Mouse (Mus musculus): ENCODE data around the gene Cox10. TPM values are rescaled to one million over a fixed set of nuclear protein-coding genes. Genes with fewer than 3 reads are reported as not detected.
A peak's percentile ranks its signal among the peaks of the same experiment; 100 is the strongest.

Gene Cox10
- polyA plus RNA-seq, 1 experiment from 2014 or later, result 22.6 TPM

DNA sequence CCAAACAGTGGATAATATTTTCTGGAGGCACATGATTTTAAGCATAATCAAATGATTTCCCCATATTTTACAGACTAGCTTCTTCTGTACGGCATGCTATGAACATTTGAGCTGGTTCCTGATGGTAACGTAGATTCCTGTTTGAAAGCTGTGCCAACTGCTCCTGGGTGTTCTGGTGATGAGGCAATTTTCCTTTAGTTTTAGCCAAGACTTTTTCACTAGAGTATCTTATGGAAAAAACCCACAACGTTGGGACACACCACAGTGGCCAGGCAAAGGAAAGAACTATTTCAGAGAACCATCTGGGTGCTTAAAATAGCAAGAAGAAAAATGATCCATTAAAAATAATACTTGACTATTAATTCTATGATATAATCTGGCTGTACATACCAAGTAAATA, 35.2 kb downstream of the Cox10 start:
- Histone ChIP-seq H3K9ac (replicated peaks) (no peak overlapping the region), H3K9me3 (no peaks in the 10 kb centered on the region), H3K36me3 (no peaks in the 10 kb centered on the region), H3K4me1 (no peaks in the 10 kb centered on the region), H3K27me3 (no peaks in the 10 kb centered on the region), H3K4me2 (replicated peaks) (no peak overlapping the region), H3K4me3 (no peak overlapping the region), H3K27ac (replicated peaks) (no peak overlapping the region)
- WGBS, result 79% methylated on average over 3 of the region's 3 CpGs
- ATAC-seq (replicated peaks), result no peak

DNA sequence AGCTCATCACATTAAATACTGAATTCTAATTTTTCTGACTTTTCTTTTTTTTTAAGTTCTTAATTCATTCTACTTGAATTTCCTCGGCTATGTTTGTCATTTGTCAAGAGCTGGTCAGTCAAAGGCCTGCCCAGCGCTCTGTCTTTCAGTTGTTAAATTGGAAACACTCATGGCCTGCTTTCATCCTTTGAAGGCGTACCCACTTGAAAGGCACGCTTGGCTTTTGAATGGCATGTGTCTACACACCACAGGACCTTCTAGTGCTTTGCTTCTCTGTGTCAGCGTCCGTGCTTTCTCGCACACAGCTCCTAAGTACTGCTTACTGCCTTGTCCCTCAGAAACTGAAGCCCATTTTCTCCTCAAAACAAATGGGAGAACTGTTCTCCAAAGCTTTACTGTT, 38.0 kb downstream of the Cox10 start:
- 34% methylated on average over 7 of the region's 7 CpGs for WGBS
- H3K4me1 ChIP-seq, result no peaks in the 10 kb centered on the region
- H3K9me3 ChIP-seq, result no peaks in the 10 kb centered on the region
- no peak overlapping the region for H3K4me3 ChIP-seq
- H3K36me3 ChIP-seq, result no peaks in the 10 kb centered on the region
- no peak overlapping the region for H3K27ac ChIP-seq (replicated peaks)
- no peak overlapping the region for H3K9ac ChIP-seq (replicated peaks)
- no peaks in the 10 kb centered on the region for H3K27me3 ChIP-seq
- H3K4me2 ChIP-seq (replicated peaks), result no peak overlapping the region
- no peak for ATAC-seq (replicated peaks)

DNA sequence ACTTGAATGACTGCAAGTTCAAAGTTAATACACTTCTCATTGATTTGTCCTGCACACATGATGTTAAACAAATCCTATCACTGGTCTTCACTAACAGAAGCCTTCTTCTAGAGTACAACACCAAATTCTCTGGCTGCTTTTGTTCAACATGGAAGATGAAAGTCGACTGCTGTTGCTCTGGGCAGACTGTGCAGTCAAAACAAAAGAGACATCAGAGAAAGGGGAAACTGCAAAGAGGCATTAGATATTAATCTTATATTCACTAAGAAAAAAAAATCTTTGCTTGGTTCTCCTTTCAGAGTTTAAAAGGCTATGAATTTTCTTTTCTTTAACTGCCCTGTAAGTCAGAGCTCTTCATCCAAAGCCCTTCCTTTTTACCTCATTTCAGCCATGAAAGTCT, 39.7 kb downstream of the Cox10 start:
- Histone ChIP-seq H3K4me3 (no peak overlapping the region), H3K9ac (replicated peaks) (no peak overlapping the region), H3K36me3 (no peaks in the 10 kb centered on the region), H3K27ac (replicated peaks) (no peak overlapping the region), H3K4me2 (replicated peaks) (no peak overlapping the region), H3K27me3 (no peaks in the 10 kb centered on the region), H3K4me1 (no peaks in the 10 kb centered on the region), H3K9me3 (no peaks in the 10 kb centered on the region)
- WGBS, result 37% methylated on average over 1 of the region's 1 CpGs
- no peak for ATAC-seq (replicated peaks)

DNA sequence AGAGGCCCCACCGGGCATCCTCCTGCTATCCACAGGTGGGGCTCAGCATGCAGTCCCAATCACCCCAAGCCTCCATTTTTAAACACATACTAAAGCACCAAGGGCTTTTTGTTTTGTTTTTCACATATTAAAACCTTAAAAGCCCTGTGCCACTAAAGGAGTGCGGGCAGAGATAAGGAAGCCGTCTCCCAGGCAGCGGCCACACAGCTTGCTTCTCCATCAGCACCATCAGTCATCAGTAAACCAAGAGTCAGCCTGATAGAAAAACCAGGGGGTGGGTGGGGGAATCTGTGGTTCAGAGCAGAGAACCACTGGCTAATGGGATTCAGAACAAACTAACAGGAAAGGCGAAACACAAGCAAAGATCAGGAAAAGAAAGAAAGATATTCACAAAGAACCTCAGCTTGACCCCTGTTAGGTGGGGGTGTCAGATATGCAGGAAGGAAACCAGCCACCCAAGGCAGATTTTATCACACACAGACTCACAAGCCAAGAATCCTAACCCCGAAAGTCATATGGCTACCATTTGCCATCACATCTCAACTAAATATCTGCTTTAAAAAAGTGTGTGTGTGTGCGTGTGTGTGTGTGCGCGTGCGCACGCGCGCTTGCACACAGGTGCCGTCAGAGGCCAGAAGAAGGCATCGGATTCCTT, 41.7 kb downstream of the Cox10 start:
- Histone ChIP-seq H3K4me2 (replicated peaks) (no peak overlapping the region), H3K4me3 (no peak overlapping the region), H3K9me3 (no peaks in the 10 kb centered on the region), H3K4me1 (no peaks in the 10 kb centered on the region), H3K36me3 (no peaks in the 10 kb centered on the region), H3K9ac (replicated peaks) (no peak overlapping the region), H3K27me3 (no peaks in the 10 kb centered on the region), H3K27ac (replicated peaks) (no peak overlapping the region)
- 74% methylated on average over 15 of the region's 15 CpGs for WGBS
- ATAC-seq (replicated peaks), result no peak

DNA sequence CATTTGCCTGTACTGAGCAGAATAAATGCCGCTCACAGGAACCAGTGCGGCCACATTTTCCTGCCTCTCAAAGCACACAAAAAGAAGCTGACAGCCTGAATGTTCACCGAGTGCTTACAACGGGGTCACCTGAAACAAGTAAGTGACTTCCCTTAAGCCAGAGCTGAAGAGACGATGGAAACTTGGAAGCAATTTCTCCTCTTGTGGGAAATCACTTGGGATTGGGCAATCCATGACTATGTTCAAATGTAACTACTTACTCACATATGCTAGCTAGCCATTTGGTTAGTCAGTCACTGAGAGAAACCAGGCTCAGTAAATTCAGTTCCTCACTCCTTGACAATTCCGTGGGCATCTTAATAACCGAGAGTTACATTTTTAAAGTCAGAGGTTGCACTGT, 43.0 kb downstream of the Cox10 start:
- Histone ChIP-seq H3K27me3 (no peaks in the 10 kb centered on the region), H3K9ac (replicated peaks) (no peak overlapping the region), H3K4me1 (no peaks in the 10 kb centered on the region), H3K4me3 (no peak overlapping the region), H3K27ac (replicated peaks) (no peak overlapping the region), H3K36me3 (no peaks in the 10 kb centered on the region), H3K9me3 (no peaks in the 10 kb centered on the region), H3K4me2 (replicated peaks) (no peak overlapping the region)
- WGBS, result 81% methylated on average over 7 of the region's 7 CpGs
- ATAC-seq (replicated peaks), result no peak

DNA sequence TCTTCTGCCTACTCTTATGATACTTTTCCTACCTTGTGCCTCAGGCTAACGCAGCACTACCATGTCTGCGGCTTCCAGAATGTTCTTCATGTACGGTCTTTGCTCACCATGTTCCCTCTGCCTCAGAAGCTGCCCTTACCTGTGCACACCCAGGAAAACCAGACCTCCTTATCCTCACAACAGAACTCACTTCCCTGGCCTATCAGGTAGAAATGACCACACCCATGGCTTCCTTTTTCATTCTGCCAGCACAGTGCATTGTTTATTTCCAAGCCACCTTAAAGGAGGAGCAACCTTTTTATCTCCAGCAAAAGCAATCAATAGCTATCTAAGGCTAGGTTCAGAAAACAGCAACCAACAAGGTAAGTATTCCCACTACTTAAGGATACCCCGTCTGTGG, 43.6 kb downstream of the Cox10 start:
- no peak overlapping the region for H3K27ac ChIP-seq (replicated peaks)
- H3K4me3 ChIP-seq, result no peak overlapping the region
- no peak overlapping the region for H3K4me2 ChIP-seq (replicated peaks)
- no peaks in the 10 kb centered on the region for H3K27me3 ChIP-seq
- no peaks in the 10 kb centered on the region for H3K9me3 ChIP-seq
- H3K4me1 ChIP-seq, result no peaks in the 10 kb centered on the region
- no peak overlapping the region for H3K9ac ChIP-seq (replicated peaks)
- WGBS, result 95% methylated on average over 4 of the region's 4 CpGs
- no peaks in the 10 kb centered on the region for H3K36me3 ChIP-seq
- ATAC-seq (replicated peaks), result no peak

DNA sequence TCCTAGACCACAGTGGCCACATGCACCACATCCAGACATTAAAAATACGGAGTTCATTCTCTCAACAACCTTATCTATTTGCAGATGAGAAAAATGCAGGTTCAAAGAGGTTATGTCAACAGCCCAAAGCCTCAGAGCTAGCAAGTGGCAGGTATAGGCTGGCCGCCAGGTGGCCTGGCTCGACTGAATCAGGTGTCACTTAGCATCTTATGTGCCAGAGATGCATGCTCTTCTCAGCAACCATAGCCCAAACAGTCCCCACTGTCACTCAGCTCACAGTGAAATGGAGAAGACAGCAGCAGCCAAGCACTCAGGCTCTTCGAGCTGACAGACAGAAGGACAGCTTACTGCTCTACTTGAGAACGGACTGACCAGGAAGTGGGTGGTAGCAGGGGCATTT, 44.6 kb downstream of the Cox10 start:
- Histone ChIP-seq H3K4me2 (replicated peaks) (no peak overlapping the region), H3K27me3 (no peaks in the 10 kb centered on the region), H3K4me1 (no peaks in the 10 kb centered on the region), H3K4me3 (no peak overlapping the region), H3K27ac (replicated peaks) (no peak overlapping the region), H3K9ac (replicated peaks) (no peak overlapping the region), H3K9me3 (no peaks in the 10 kb centered on the region), H3K36me3 (no peaks in the 10 kb centered on the region)
- no peak for ATAC-seq (replicated peaks)
- WGBS, result 92% methylated on average over 5 of the region's 5 CpGs

DNA sequence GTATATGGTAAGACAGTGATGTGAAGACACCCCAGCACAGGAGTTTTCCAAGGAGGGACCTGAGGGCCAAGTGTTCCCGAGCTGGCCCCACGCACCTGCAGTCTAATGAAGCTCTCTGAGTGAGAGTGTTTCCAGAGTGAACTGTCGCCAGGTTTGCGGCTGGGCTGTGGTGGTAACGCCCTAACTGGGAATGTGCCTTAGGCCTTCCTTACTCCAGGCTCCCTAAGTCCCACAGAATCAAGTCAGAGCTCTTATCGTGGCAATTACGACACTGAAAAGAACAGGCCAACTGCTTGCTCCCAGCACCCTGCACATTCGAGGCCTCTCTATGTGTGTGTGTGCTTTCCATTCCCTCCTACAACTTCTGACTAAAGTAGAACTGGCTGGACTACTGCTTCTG, 51.8 kb downstream of the Cox10 start:
- Histone ChIP-seq H3K9me3 (no peaks in the 10 kb centered on the region), H3K27ac (replicated peaks) (no peak overlapping the region), H3K4me1 (peaks cover 14% of the 10 kb centered on the region), H3K4me2 (replicated peaks) (no peak overlapping the region), H3K4me3 (no peak overlapping the region), H3K36me3 (no peaks in the 10 kb centered on the region), H3K9ac (replicated peaks) (no peak overlapping the region), H3K27me3 (no peaks in the 10 kb centered on the region)
- no peak for ATAC-seq (replicated peaks)
- 85% methylated on average over 8 of the region's 8 CpGs for WGBS

DNA sequence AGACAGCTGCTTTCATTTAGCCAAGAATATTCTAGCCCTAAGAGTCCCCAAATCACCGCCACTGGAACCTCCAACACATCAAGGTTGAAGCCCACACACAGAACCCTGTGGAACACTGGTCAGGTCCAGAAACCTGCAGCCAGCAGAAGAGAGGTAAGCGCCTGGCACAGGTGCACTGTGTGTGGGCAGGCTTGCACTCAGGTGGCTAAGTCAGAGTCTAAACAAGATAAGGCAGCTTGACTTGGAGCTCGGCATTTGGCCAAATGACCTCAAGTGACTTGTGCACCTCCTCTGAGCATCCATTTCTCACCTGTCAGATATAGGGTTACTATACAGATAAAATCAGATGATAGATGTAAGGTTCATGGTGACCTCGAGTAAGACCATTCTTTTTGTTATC, 53.4 kb downstream of the Cox10 start:
- Histone ChIP-seq H3K36me3 (no peaks in the 10 kb centered on the region), H3K27me3 (no peaks in the 10 kb centered on the region)
- WGBS, result 92% methylated on average over 4 of the region's 4 CpGs

DNA sequence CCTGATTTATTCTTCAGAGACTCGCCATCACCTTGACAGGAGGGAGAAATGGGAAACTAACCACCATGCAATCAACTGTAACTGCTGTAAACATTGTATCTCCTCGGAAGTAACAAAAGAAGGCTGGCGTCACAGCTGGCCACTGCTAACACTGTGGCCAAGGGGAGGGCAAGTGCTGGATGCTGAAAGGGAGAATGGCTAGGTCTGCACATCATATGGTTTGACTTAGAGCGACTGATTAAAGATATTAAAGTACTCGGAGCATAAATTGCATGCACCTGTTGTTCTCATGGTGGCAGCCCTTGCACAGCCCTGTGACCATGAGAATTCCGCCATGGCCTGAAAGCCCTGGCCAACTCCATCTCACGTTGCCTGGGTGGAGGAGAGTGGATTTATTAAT, 54.7 kb downstream of the Cox10 start:
- H3K9ac ChIP-seq (replicated peaks), result no peak overlapping the region
- H3K27ac ChIP-seq (replicated peaks), result no peak overlapping the region
- H3K27me3 ChIP-seq, result no peaks in the 10 kb centered on the region
- peaks cover 16% of the 10 kb centered on the region for H3K4me1 ChIP-seq
- no peaks in the 10 kb centered on the region for H3K9me3 ChIP-seq
- no peak overlapping the region for H3K4me2 ChIP-seq (replicated peaks)
- H3K36me3 ChIP-seq, result no peaks in the 10 kb centered on the region
- 71% methylated on average over 7 of the region's 7 CpGs for WGBS
- no peak for ATAC-seq (replicated peaks)
- H3K4me3 ChIP-seq, result no peak overlapping the region

More for the DNA sequence above, 53.4 kb downstream of the Cox10 start:
- Histone ChIP-seq H3K27ac (replicated peaks) (no peak overlapping the region), H3K4me3 (no peak overlapping the region), H3K4me2 (replicated peaks) (no peak overlapping the region), H3K4me1 (peaks cover 16% of the 10 kb centered on the region), H3K9ac (replicated peaks) (no peak overlapping the region), H3K9me3 (no peaks in the 10 kb centered on the region)
- no peak for ATAC-seq (replicated peaks)

DNA sequence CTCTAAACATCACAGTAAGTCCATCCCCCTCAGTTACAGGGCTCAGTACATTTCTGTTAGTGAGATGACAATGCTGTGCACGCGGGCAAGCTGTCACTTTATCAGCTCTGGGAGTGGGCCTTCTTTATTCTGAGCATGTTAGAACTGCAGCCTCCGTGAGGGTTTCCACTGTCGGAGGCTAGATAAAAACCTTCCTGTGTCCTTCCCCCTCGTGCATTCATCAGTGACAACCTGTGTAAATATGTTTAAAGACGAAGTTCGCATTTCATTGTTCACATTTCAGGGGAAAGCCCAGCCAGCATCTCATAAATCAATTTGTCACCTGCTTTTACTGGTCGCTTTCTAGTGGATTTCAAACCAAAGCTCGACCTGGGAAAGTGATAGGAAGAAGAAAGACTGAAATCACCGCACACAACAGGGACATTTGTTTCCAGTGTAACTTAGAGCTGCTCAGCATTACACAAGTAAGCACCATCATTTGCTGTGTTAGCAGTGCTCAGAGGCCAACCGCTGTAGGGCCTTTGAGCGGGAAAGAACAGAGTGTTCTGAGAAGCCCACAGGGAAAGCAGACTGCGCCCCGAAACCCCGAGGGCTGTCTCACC, 55.8 kb downstream of the Cox10 start:
- H3K4me2 ChIP-seq (replicated peaks), result no peak overlapping the region
- no peaks in the 10 kb centered on the region for H3K9me3 ChIP-seq
- H3K4me1 ChIP-seq, result peaks cover 16% of the 10 kb centered on the region
- H3K36me3 ChIP-seq, result no peaks in the 10 kb centered on the region
- no peak overlapping the region for H3K9ac ChIP-seq (replicated peaks)
- WGBS, result 44% methylated on average over 15 of the region's 15 CpGs
- ATAC-seq (replicated peaks), result peak; percentile 63; the same call in 1 of the 2 replicates
- no peak overlapping the region for H3K4me3 ChIP-seq
- H3K27ac ChIP-seq (replicated peaks), result peak overlapping the region; percentile 20; the same call in 1 of the 2 replicates
- H3K27me3 ChIP-seq, result no peaks in the 10 kb centered on the region

DNA sequence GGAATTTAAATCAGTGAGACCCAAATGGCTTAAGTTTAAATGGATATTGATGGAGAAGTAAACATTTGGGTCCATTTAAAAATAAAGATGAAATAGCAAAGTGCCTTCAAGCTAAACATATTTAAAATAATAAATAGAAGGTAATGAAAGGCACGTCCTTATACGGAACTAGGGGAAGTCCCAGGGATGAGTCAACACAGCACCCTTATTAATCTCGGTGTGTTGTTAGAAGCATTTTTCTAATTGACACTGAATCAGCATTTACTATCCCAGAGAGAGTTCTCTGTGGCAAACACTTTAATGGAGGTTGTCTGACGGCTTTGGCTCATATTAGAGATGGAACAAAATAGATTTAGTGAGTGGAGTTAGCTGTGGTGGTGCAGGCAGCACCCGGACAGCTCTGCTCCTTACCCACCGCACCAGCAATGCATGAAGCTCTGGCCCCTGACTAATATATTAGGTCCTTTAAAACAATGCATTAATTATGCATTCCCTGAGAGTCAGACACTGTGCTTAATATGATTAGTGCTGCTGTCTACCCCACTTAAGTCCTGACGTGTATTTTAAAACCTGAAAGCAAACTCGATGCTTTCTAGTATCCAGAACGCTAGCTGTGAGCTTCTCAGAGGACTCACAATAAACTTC, 56.7 kb downstream of the Cox10 start:
- no peak overlapping the region for H3K4me2 ChIP-seq (replicated peaks)
- H3K9me3 ChIP-seq, result no peaks in the 10 kb centered on the region
- H3K4me3 ChIP-seq, result no peak overlapping the region
- WGBS, result 26% methylated on average over 9 of the region's 9 CpGs
- peaks cover 20% of the 10 kb centered on the region for H3K4me1 ChIP-seq
- no peak for ATAC-seq (replicated peaks)
- H3K36me3 ChIP-seq, result no peaks in the 10 kb centered on the region
- H3K27ac ChIP-seq (replicated peaks), result no peak overlapping the region
- H3K9ac ChIP-seq (replicated peaks), result no peak overlapping the region
- no peaks in the 10 kb centered on the region for H3K27me3 ChIP-seq

Measured in forebrain, embryonic 15.5 days (tissue).